Mouse (Mus musculus): Measurements from ENCODE around the gene Astn1.

GRCm38 (mm10) chr1:158465286-158465685 is 103.2 kb downstream of the Astn1 start:
- TF ChIP-seq POLR2A (IDR thresholded peaks at IDR 0.05; ENCODE audit: insufficient read depth, low read depth, low read length) (no peak), EP300 (IDR thresholded peaks at IDR 0.05; ENCODE audit: insufficient read depth, low read depth, low read length) (no peak)

Data from heart, adult 2 months (tissue).